Mouse (Mus musculus) lung, postnatal 25 days (tissue): Measurements from ENCODE around the gene Farsa.
"Not testable (repeated sequence)": the region's sequence is repeated elsewhere in the genome, so short reads cannot be mapped to it uniquely, and the experiment has no call there.

ENCODE experiments used
- DNase-seq: peaks from one replicate; pipeline ENCODE4 v3.0.0; 2022; ENCODE audit warnings: low spot score

The Farsa gene

DNA sequence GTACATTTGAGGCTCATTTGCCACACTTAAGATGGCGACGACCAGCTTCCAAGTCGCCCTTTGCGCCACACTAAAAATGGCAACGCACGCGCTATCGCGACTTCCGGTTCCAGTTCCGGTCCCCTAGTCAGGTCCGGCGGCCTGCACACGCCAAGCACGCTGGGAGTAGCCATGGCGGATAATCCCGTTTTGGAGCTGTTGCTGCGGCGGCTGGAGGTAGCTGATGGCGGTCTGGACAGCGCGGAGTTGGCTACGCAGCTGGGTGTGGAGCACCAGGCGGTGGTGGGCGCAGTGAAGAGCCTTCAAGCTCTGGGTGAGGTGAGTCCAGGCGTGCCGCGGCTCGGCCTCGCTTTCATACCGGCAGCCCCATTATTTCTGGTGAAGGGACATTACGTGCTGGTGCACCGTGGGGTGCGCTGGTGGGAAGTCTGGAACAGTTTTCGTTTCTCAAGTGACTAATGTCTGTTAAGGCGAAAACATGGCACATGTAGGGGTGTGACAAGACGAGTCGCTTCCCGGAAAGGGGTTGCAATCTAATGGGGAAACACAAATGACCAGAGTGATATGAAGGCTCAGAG is at the start of gene Farsa:
TSS of gene Farsa (plus strand) at position 126 of the 578 bp plus-strand sequence.
- peak; percentile 94 for DNase-seq

GRCm38 (mm10) chr8:84809109-84809940 is 47.5 kb upstream of the Farsa start:
- no peak for DNase-seq

DNA sequence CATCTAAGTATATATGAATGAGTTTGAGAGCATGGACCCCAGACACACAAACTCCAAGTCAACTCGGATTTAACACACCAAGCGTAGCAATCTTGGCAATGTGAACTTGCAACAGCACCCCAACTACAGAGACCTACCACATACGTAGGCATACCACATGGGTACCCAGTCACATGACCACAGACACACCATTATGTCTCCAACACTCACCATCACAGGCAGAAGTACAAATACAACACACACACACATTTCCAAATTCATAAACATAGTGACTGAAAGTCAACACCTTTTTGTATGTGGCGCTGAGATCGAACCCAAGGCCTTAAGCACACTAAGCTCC is 46.9 kb upstream of the Farsa start:
- no peak for DNase-seq

DNA sequence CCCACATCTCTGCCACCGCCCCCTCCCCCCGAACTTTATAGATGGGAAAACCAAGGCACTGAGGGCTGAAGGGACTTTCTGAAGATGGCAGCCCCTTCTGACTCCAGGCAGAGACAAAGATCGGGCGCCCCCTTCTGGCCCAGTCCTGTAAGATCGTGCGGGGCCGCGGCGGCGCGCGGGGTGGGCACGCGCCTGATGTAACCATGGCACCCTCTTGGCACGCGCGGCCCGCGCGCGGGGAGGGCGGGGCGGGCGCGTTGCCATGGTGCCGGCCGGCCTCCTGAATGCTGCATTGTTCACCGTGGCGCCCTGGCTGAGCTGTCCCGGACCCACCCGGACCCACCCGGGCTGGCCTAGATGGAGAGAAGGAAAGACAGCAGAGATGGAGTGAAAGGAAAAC is 45.9 kb upstream of the Farsa start:
- DNase-seq = peak; percentile 93

DNA sequence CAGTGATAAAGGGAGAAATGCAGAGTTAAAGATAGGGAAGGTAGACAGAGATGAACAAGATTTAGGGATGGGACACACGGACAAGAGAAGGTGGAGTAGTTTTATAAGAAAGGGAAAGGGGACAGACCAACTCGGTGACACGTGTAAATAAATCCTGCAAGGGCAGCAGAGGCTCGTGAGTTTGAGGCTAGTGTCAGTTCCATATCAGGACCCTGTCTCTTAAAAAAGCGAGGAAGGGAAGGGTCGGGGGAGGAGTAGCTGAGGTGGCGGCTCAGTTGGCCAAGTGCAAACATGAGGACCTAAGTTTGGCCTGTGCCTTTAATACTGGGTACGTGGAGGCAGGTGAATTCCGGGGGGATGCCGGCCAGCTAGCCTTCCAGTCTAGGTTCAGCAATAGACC is 45.5 kb upstream of the Farsa start:
- no peak for DNase-seq

DNA sequence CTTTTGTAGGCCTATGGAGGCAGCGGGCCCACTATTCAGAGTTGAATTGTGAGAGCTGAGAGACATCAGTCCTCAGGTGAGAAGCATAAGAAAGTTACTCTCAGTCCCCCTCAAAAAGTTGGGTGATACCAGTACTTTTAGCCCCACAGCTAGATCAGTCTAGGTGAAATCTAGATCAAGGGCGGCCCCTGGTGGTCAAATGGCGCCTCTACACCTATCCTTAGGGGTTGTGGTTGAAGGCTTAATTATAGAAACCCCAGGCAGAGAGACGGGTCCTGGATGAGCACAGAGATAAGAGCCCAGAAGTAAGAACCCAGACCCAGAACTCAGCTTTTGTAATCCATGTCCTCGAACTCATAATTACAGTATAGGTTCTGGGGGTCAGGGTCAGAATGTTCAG is 43.7 kb upstream of the Farsa start:
- DNase-seq = peak; percentile 85

- DNase-seq = no peak
These were observed 43.0 kb upstream of the Farsa start for GRCm38 (mm10) chr8:84813830-84814229.

- DNase-seq = no peak
These were observed 42.6 kb upstream of the Farsa start for GRCm38 (mm10) chr8:84814240-84814554.

- DNase-seq = no peak
These were observed 42.0 kb upstream of the Farsa start for GRCm38 (mm10) chr8:84814555-84815441.

DNA sequence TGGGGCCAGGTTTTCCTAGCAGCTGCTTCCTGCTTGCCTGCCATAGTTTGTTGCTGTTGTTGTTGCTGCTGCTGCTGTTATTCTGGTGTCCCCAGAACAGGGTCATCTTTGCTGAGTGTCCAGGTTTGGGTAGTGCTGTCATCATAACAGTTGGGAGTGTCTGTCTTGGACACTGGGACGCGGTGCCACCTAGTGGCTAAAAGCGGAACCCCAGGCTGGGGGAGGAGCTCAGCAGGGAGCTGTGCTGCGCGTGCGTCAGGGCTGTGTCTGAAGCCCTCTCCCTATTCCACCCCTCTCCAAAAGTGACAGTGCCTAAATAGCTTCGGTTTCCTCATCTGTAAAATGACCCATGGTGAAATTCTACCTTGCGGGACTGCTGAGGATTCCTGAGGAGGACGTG is 41.2 kb upstream of the Farsa start:
- DNase-seq = peak; percentile 95

GRCm38 (mm10) chr8:84816117-84816516 is 40.7 kb upstream of the Farsa start:
- DNase-seq = no peak

DNA sequence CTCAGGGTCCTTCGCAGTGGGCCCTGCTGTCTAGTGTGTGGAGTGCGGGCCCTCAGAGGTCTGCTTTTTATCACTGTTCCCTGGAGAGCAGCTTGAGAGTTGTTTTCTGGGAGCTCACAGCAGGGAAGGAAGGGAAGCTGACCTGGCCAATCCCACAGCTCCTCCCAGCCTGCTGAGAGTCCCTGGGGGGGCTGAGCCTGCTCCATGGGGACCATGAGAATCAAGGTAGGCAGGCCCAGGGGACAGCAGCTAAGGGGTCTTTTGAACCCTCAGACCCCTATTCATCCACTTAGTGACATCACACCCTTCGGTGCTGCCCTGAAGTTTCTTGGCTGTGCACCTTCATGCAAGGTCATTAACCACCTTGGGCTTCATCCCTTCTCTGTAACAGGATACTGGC is 34.1 kb upstream of the Farsa start, which contains the start of gene Dand5:
TSS of gene Dand5 (minus strand) at position 101 of the 400 bp plus-strand sequence.
- DNase-seq = no peak

GRCm38 (mm10) chr8:84823653-84824052 is 33.1 kb upstream of the Farsa start:
- peak; percentile 60 for DNase-seq

DNA sequence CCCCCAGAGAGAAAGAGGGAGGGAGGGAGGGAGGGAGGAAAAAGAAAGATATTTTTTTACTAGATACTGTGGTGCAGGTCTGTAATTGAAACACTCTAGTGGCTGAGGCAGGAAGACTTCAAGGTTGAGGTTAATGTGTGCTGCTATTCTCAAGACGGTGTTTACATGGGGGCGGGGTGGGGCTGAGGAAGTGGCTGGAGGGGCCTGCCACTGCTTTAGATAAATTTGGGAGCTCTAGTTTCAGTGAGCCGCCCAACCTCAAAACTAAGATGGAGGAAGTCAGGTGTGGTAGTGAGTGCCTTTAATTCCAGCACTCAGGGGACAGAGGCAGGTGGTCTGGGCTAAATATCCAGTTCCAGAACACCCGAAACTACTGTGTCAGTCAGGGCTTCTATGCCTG is 31.2 kb upstream of the Farsa start:
- peak; percentile 32 for DNase-seq

DNA sequence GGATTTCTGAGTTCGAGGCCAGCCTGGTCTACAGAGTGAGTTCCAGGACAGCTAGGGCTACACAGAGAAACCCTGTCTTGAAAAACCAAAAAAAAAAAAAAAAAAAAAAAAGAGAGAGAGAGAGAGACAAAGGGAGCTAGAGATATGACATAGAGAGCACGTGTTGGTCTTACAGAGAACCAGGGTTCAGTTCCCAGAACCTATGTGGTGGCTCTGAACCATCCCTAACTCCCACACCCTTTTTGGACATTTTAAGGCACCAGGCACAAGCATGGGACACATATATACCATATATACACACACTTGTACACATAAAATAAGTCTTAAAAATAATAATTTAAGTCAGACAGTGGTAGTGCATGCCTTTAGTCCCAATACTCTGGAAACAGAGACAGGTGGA is 30.3 kb upstream of the Farsa start:
- DNase-seq = not testable (repeated sequence)

GRCm38 (mm10) chr8:84831490-84831889 is 25.3 kb upstream of the Farsa start, which contains the start of gene Gadd45gip1:
Gadd45gip1 (plus strand) TSS chr8:84831522.
- DNase-seq = peak; percentile 51

GRCm38 (mm10) chr8:84832034-84832717 is 24.6 kb upstream of the Farsa start:
- DNase-seq = peak; percentile 81

GRCm38 (mm10) chr8:84832759-84833742 is 23.7 kb upstream of the Farsa start:
- DNase-seq = no peak

DNA sequence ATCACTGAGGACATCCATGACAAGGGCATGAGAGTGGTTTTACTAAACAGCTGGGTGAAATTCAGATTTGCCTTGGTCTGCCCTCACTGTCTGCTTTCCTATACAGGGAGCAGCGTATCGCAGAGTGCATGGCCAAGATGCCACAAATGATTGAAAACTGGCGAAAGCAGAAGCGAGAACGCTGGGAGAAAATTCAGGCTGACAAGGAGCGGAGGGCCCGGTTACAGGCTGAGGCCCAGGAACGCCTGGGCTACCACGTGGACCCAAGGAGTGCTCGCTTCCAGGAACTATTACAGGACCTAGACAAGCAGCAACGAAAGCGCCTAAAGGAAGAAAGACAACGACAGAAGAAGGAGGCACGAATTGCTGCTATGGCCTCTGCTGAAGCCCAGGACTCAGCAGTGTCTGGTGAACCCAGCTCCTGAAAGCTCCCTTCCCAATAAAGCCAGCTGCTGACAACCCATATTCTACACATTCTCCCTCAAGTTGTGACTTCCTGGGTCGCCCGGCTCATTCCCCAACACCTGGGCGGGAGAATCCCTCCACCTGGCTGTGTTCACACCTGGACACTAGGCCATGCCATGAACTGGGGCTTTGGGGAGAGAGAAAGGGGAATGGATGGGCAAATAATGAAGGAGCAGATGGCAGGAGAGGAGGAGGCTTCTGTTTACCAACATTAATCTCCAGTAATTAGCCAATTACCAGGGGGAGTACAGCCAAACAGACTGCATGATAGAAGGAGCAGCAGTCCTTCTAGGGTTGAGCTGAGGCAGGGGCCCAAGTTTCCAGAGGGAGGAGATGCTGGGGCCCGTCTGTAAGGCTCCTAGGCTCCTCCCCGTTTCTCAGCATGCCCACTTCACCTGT is 22.6 kb upstream of the Farsa start:
- DNase-seq = no peak
